Mouse (Mus musculus) right cerebral cortex, postnatal 36 days (tissue): Measurements from ENCODE around the gene Mrps6.
"Not testable (repeated sequence)": the region's sequence is repeated elsewhere in the genome, so short reads cannot be mapped to it uniquely, and the experiment has no call there.

ENCODE experiments used
- DNase-seq, 2 experiments: peaks; one replicate each; pipeline ENCODE4 v3.0.0; 2022; ENCODE audit warnings: low spot score in 2 of 2, mixed read lengths in 1 of 2

Gene Mrps6

GRCm38 (mm10) chr16:92062832-92063231, 4.8 kb downstream of the Mrps6 start:
- DNase-seq = no peak

- no peak for DNase-seq
Observed at GRCm38 (mm10) chr16:92064801-92065200, 6.7 kb downstream of the Mrps6 start.

DNA sequence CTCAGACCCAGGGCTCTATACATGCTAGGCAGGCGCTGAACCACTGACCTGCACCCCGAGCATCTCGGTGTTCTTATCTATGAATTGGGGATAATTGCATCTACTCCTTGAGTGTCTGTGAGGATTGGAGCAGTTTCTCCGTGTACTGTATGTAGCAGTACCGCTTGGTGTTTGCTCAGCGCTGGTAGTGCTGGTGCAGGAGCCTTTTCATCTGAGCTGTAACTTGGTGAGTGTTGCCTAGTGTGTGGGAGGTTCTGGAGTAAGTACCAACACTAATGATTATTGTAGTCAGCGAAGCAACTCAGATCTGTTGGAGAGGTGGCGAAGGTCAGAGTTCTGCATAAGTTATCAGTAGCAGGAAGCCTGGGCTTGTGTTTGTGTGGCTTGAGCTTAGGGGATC, 12.3 kb downstream of the Mrps6 start:
- no peak for DNase-seq

GRCm38 (mm10) chr16:92076797-92077196, 18.7 kb downstream of the Mrps6 start:
- no peak for DNase-seq

- no peak for DNase-seq
Observed at GRCm38 (mm10) chr16:92083771-92084453, 25.8 kb downstream of the Mrps6 start.

GRCm38 (mm10) chr16:92089225-92089624, 31.2 kb downstream of the Mrps6 start:
- DNase-seq = no peak

DNA sequence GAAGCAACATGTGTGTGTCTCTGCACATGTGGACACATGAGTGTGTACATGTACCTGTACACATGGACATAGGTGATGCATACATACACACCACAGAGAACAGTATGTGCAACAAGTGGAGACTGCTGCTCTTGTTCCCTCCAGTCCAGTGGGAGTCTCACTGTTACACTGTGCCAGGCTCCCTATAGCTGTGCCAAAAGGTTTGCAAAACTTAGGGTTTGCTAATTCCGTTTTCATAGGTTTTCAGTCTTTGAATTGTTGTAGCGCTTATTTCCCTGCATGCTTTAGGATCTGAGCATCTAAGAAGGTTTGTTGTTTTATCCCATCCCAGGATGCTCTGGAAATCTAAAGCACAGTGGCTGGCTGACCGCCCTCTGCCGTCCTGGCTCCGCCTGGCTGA, 33.8 kb downstream of the Mrps6 start:
- no peak for DNase-seq

- DNase-seq = no peak
Observed at GRCm38 (mm10) chr16:92098351-92099051, 40.4 kb downstream of the Mrps6 start.

- no peak for DNase-seq
Observed at GRCm38 (mm10) chr16:92099598-92099997, 41.5 kb downstream of the Mrps6 start.

DNA sequence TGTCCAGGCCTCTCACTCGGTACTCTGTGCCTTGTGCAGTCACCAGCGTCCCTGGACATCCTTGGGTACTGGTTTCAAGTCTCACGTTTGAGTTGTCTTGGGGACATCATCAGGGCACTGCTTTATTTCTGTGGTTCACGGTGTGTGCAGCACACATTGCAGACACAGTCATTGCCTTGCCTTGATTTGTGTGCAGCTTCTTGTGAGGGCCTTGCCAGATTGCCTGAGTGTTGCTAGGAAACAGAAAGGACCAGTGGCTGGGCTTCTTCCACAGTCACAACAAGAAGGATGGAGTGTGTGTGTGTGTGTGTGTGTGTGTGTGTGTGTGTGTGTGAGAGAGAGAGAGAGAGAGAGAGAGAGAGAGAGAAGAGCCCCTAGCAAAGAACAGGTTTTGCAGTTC, 42.0 kb downstream of the Mrps6 start:
- peak in 1 of 2 experiments; percentile 42 for DNase-seq

DNA sequence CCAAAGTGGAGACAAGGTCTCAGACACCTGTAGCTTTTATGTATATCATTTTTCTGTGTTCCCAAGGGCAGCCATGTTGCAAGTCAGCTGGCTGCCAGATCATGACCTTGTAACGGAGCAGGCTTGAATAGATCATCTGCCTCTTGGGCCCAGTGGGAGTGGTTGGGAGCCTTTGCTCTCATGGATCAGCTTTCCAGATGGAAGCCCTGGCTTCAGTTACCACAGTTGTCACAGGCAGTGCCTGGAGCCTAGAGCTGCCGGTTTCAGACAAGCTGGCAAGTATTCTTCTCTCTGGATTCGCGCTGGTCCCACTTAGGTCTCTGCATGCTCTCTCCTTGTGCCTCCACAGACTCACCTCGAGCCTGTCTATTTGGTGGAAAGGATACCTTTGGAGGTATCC, 44.0 kb downstream of the Mrps6 start:
- DNase-seq = no peak

DNA sequence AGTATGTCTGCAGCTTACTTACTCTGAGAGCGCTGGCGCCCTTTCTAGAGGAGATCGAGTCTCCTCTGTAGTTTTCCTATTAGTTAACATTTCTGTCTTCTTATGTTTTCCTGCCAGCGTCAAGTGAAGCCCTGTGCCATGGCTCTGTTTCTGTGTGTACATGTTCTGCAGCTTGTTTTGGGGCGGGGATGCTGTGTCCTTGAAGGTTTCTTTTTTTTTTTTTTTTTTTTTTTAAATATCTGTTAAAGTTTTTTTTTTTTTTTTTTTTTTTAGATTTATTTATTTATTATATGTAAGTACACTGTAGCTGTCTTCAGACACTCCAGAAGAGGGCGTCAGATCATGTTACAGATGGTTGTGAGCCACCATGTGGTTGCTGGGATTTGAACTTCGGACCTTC, 44.9 kb downstream of the Mrps6 start:
- not testable (repeated sequence) for DNase-seq

DNA sequence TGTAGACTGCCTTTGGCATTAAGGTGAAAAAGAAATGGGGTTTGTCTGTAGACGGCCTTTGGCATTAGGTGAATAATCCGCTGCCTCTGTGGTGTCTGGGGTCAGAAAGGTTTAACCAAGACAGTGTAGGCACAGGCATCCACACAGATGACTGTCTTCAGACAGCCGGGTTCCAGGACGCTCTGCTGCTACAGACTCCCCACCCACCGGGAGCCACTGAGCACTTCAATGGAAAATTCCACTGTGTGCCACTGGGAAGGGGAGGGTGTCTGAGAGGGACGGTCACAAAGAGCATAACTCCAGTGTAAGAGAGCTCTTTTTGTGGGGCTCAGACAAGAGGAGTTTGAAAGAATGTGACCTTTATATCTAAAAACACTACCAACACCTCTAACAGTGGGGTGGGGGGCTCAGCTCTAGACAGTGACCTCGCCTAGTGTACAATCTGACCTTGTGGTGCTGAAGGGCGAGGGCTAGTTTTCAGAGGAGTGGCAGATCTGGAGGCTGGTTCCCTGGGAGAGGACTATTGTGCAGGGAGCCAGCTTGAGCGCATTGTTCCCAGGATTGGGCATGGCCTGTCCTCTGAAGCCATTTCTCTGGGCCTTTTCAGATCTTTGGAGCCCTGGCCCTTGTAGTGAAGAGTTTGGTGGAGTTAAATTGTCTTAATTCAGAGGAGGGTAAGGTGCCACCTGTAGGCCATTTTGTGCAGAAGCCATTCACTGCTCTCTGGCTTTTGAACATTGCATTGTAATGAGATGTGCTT, 45.7 kb downstream of the Mrps6 start:
- no peak for DNase-seq

GRCm38 (mm10) chr16:92104332-92104590, 46.2 kb downstream of the Mrps6 start:
- DNase-seq = no peak

DNA sequence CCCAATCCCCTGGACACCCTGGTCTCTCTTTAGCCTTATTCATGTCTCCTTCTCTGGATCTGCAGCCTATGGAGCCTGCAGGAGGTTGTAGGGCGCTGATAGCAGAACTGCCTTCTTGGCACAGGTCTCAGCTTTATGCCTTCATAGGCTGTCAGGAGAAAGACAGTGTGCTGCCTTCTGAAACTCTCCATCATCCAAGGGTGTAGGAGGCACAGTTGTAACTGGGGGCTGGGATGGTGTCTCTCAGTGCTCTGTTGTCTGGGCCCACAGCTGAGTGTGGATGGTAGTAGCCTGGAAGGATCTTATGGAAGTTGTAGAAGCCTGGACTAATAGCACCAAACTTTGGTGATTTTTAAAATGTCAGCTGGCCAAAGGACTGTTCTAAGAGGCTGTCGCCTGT, 46.9 kb downstream of the Mrps6 start:
- no peak for DNase-seq

DNA sequence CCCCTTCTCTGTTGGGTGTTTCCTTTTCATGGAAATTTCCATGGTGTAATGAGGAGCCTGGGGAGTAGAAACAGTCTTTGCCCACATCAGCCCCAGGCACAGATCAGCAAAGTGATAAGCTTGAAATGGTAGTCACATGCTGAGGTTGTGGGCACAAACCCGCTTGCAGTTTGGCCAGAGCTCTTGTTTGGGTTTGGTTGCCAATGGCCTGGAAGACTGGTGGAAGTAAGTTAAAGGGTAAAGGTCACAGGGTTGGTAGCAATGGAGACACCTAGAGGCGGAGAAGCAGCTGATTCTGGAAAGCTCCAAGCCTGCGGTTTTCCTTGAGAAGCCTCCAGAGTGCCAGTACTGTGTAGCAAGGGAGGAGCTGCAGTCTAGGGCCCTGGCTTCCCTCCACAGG, 47.6 kb downstream of the Mrps6 start:
- DNase-seq = no peak

- no peak for DNase-seq
Observed at GRCm38 (mm10) chr16:92107346-92107745, 49.3 kb downstream of the Mrps6 start.

GRCm38 (mm10) chr16:92114706-92115241, 56.7 kb downstream of the Mrps6 start:
- no peak for DNase-seq

DNA sequence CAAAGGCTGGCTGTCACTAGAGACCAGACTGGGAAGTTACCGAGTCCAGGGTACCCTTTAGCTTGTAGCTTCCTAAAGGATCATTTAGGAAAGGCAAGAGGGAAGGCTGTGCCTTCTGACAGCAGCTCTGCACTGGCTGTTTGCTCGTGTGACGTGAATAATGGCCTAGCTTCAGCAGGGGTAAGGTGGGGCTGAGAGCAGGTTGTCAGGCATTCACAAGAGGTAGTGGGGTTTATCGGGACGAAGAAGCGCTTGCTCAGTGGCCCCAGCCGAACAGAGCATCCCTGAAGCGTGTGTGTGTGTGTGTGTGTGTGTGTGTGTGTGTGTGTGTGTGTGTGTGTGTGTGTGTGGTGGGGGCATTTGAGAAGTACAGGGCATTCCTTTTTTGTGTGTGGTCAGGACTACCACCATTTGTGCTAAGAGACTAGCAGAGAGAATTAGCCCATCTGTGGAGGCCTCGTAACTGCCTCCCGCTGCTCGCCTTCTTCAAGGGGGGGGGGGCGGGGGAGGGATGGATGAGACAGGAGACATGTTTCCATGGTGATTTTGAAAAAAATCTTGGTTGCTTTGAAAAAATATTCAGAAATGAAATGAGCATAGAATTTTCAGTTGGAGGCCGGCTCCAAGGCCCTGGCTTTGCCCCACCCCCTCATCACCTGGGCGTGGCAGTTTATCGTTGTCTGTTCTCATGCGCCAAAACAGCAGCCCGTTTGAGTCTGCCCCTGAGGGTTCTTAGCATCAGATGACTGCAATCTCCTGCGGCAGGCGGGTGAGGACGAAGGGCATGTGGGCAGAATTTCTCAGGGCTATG, 57.7 kb downstream of the Mrps6 start:
- DNase-seq = peak; percentile 54 to 68

DNA sequence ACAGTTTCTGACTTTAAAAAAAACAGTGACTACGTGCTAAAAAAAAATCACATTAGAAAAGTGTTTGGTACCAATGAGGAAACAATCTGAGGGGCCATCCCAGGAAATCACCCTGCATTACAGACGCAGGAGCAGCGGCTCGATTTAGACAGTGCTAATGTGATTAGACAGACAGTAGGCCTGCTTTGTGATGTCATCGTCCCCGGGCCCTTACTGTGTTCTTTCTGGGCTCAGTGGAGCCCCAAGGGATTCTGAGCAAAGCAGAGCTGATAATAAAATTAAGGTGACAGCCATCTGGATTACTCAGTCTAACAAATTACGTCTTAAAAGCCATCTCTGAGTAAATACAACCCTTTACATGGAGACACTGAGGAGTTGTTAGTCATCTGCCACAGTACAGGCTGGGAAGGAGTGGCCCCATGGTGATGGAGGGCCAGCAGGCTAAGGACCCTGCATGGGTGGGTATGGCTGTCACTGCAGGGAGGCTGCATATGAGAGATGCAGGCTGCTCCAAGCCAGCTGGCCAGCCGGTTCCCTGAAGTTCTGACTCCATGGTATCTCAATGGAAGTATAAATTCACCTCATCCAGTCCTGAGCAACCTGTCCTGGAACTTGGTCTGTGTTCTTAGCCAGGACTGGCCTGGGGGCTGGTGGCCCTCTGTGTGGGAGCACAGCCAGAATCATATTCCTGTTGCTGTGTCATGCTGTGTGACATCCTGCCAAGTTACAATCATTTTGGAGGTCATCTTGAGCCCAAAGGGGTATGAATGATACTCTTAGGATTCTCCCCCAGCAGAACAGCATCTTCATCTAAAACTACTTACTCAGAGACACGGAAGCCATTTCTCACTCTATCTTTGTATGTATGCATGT, 59.5 kb downstream of the Mrps6 start:
- no peak for DNase-seq

- DNase-seq = no peak
Observed at GRCm38 (mm10) chr16:92119013-92119515, 61.0 kb downstream of the Mrps6 start.
